Mouse (Mus musculus) hindbrain, embryonic 14.5 days (tissue): Measurements from ENCODE around the gene Gm30083. TPM values are rescaled to one million over a fixed set of nuclear protein-coding genes. Genes with fewer than 3 reads are reported as not detected.
A peak's percentile ranks its signal among the peaks of the same experiment; 100 is the strongest.

Source experiments
- ATAC-seq: fragments of 200-750 bp; cut with Nextera tagmentation; 2 replicates; pipeline ENCODE4 v1.8.0; 2017; ENCODE audit warnings: moderate number of reproducible peaks, mild to moderate bottlenecking, moderate TSS enrichment, moderate library complexity; ENCODE audit not compliant: low FRiP score
- DNase-seq: peaks from one replicate; pipeline ENCODE4 v3.0.0-alpha.2; 2015; ENCODE audit warnings: low spot score
- H3K27ac ChIP-seq: fragments of 300-500 bp; sonication (generic); 2 replicates; pipeline ENCODE4 v1.5.1; 2014; ENCODE audit warnings: mild to moderate bottlenecking, moderate library complexity
- H3K27me3 ChIP-seq: fragments of 300-500 bp; sonication (generic); 2 replicates; pipeline ENCODE4 v1.6.1; 2014; ENCODE audit warnings: mild to moderate bottlenecking, low read length, mixed read lengths; ENCODE audit not compliant: control insufficient read depth, insufficient read depth
- H3K36me3 ChIP-seq: fragments of 300-500 bp; sonication (generic); replicated peaks from 2 replicates; pipeline ENCODE4 v1.6.1; 2014; ENCODE audit not compliant: control insufficient read depth, insufficient read depth
- H3K4me1 ChIP-seq: fragments of 300-500 bp; sonication (generic); replicated peaks from 2 replicates; pipeline ENCODE4 v1.6.1; 2014; ENCODE audit warnings: antibody characterized with exemption, low read length, mixed read lengths; ENCODE audit not compliant: control insufficient read depth, insufficient read depth
- H3K4me2 ChIP-seq: fragments of 300-500 bp; sonication (generic); replicated peaks from 2 replicates; pipeline ENCODE4 v1.6.1; 2014; ENCODE audit warnings: mild to moderate bottlenecking, moderate library complexity
- H3K4me3 ChIP-seq: fragments of 300-500 bp; sonication (generic); replicated peaks from 2 replicates; pipeline ENCODE4 v1.5.1; 2014; ENCODE audit warnings: mild to moderate bottlenecking, low read length
- H3K9ac ChIP-seq: fragments of 300-500 bp; sonication (generic); 2 replicates; pipeline ENCODE4 v1.6.1; 2014
- H3K9me3 ChIP-seq: fragments of 300-500 bp; sonication (generic); 2 replicates; pipeline ENCODE4 v1.6.1; 2016; ENCODE audit warnings: low read length; ENCODE audit not compliant: control insufficient read depth
- WGBS: fragments of 180-500 bp; shearing (Covaris S2); extraction: QIAGEN DNeasy Blood & Tissue Kit; methylation state at CpG from one replicate; pipeline ENCODE4 v1.1.7; 2014; 5-methylcytosine and 5-hydroxymethylcytosine counted together
- polyA plus RNA-seq: library from polyadenylated mRNA; unstranded; fragments of >200 nt; fragmentation: Nextera tagmentation; extraction: Ambion mirVana; gene quantifications from 2 replicates; pipeline ENCODE4 v1.2.1, GENCODE M21; 2014

Gene Gm30083
- polyA plus RNA-seq, 1 experiment from 2014 or later, result not detected

GRCm38 (mm10) chr14:33952233-33952981 is 62.6 kb downstream of the Gm30083 start:
- 66% methylated on average over 6 of the region's 6 CpGs for WGBS
- no peak overlapping the region for H3K27ac ChIP-seq

GRCm38 (mm10) chr14:33946125-33946524 is 68.9 kb downstream of the Gm30083 start:
- no peaks in the 10 kb centered on the region for H3K9me3 ChIP-seq
- ATAC-seq (no peak), DNase-seq (no peak)
- H3K27ac ChIP-seq, result no peak overlapping the region
- H3K4me1 ChIP-seq, result no peaks in the 10 kb centered on the region
- no peak overlapping the region for H3K9ac ChIP-seq
- no peaks in the 10 kb centered on the region for H3K36me3 ChIP-seq
- no peaks in the 10 kb centered on the region for H3K27me3 ChIP-seq
- 82% methylated on average over 6 of the region's 6 CpGs for WGBS
- H3K4me3 ChIP-seq, result no peak overlapping the region
- H3K4me2 ChIP-seq, result no peak overlapping the region

More at GRCm38 (mm10) chr14:33952233-33952981, 62.6 kb downstream of the Gm30083 start:
- Histone ChIP-seq H3K4me2 (no peak overlapping the region), H3K9ac (no peak overlapping the region), H3K9me3 (no peaks in the 10 kb centered on the region), H3K4me3 (no peak overlapping the region), H3K27me3 (no peaks in the 10 kb centered on the region), H3K4me1 (no peaks in the 10 kb centered on the region), H3K36me3 (no peaks in the 10 kb centered on the region)
- no peak for DNase-seq
- no peak for ATAC-seq

- no peak overlapping the region for H3K27ac ChIP-seq
- H3K9ac ChIP-seq, result no peak overlapping the region
- H3K4me1 ChIP-seq, result 0 out of 2 replicates have a peak, but pooled peaks cover 3% of the 10 kb centered on the region
- no peak for ATAC-seq
- DNase-seq, result no peak
- H3K36me3 ChIP-seq, result no peaks in the 10 kb centered on the region
- H3K9me3 ChIP-seq, result no peaks in the 10 kb centered on the region
- 83% methylated on average over 5 of the region's 5 CpGs for WGBS
- H3K4me3 ChIP-seq, result no peak overlapping the region
- H3K4me2 ChIP-seq, result no peak overlapping the region
- H3K27me3 ChIP-seq, result no peaks in the 10 kb centered on the region
Observed at GRCm38 (mm10) chr14:33942222-33942621, 72.8 kb downstream of the Gm30083 start.

GRCm38 (mm10) chr14:33940739-33941138 is 74.2 kb downstream of the Gm30083 start, which contains the start of gene Gdf2:
Gene Gdf2 (plus strand): TSS chr14:33941039.
- Histone ChIP-seq H3K4me2 (no peak within 1 kb of the TSS), H3K27ac (no peak within 1 kb of the TSS), H3K9me3 (no peaks in the 10 kb centered on the region), H3K4me1 (0 out of 2 replicates have a peak, but pooled peaks cover 3% of the 10 kb centered on the region), H3K27me3 (no peaks in the 10 kb centered on the region), H3K36me3 (no peaks in the 10 kb centered on the region), H3K4me3 (no peak within 1 kb of the TSS), H3K9ac (no peak within 1 kb of the TSS)
- no peak for DNase-seq
- ATAC-seq, result no peak
- WGBS, result 81% methylated on average over 8 of the region's 8 CpGs

GRCm38 (mm10) chr14:33939117-33939516 is 75.9 kb downstream of the Gm30083 start:
- Histone ChIP-seq H3K27ac (no peak overlapping the region), H3K4me2 (peak overlapping the region; percentile 35), H3K4me3 (no peak overlapping the region), H3K36me3 (no peaks in the 10 kb centered on the region), H3K4me1 (0 out of 2 replicates have a peak, but pooled peaks cover 3% of the 10 kb centered on the region), H3K9ac (0 out of 2 replicates have a peak overlapping the region, but pooled peaks have one; percentile 24), H3K27me3 (no peaks in the 10 kb centered on the region), H3K9me3 (no peaks in the 10 kb centered on the region)
- DNase-seq, result peak; percentile 89
- peak; percentile 27; the same call in 1 of the 2 replicates for ATAC-seq
- 26% methylated on average over 9 of the region's 9 CpGs for WGBS

Other genes starting within 250 kb of the Gm30083 start
- gene Gdf10, start 91.6 kb downstream of the Gm30083 start, polyA plus RNA-seq, result 8.0 and 11.4 TPM in 2 replicates
- 0.08 TPM in 1 of 2 replicates, not detected in the other for gene Gdf2, start 74.1 kb downstream of the Gm30083 start, polyA plus RNA-seq
- not detected in 2 replicates for gene Rbp3, start 61.2 kb downstream of the Gm30083 start, polyA plus RNA-seq
- gene Zfp488, start 36.4 kb downstream of the Gm30083 start, polyA plus RNA-seq, result 0.78 and 0.85 TPM in 2 replicates
- not detected in 2 replicates for gene Gm5460, start 1.6 kb upstream of the Gm30083 start, polyA plus RNA-seq
- not detected in 2 replicates for gene Antxrl, start 37.5 kb upstream of the Gm30083 start, polyA plus RNA-seq
- gene Anxa8, start 70.8 kb upstream of the Gm30083 start, polyA plus RNA-seq, result 0.16 TPM in 1 of 2 replicates, not detected in the other
- not detected in 2 replicates for gene A630023A22Rik, start 87.6 kb upstream of the Gm30083 start, polyA plus RNA-seq
- gene Npy4r, start 137.3 kb upstream of the Gm30083 start, polyA plus RNA-seq, result 0.13 and 0.14 TPM in 2 replicates
- gene Gprin2, start 186.5 kb upstream of the Gm30083 start, polyA plus RNA-seq, result 4.4 and 5.4 TPM in 2 replicates
- 0.42 and 0.79 TPM in 2 replicates for gene Syt15, start 204.4 kb upstream of the Gm30083 start, polyA plus RNA-seq